Mouse (Mus musculus): ENCODE measurements around the gene Slit2.

DNA sequence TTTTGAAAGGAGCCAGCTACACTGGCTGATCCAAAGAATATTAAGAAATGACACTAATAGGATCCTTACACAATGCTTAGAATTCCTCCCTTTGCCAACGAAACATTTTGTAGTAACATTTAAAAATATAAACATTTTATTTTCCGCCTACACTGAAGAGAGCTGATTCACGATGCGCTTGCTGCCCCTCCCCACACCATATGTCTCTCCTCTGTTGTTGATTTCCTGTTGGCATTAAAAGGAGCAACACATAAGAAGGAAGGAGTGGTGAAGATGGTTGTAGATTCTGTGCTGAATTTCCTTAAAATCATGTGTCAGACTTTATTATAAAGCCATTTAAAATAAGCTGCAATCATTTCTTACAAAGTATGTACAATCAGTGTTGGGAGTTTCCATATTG is 147.0 kb downstream of the Slit2 start:
- TF ChIP-seq CTCF (IDR thresholded peaks at IDR 0.05; ENCODE audit: control insufficient read depth, insufficient read depth, insufficient replicate concordance, low read depth, low read length) (no peak), POLR2A (IDR thresholded peaks at IDR 0.05; ENCODE audit: control insufficient read depth, low read depth, low read length) (no peak)

All from testis, adult 2 months (tissue).